Mouse (Mus musculus): ENCODE results near the gene Timm17a. TPM values are rescaled to one million over a fixed set of nuclear protein-coding genes. Genes with fewer than 3 reads are reported as not detected.

Gene Timm17a
- polyA plus RNA-seq, 1 experiment from 2014 or later, result 336 TPM

DNA sequence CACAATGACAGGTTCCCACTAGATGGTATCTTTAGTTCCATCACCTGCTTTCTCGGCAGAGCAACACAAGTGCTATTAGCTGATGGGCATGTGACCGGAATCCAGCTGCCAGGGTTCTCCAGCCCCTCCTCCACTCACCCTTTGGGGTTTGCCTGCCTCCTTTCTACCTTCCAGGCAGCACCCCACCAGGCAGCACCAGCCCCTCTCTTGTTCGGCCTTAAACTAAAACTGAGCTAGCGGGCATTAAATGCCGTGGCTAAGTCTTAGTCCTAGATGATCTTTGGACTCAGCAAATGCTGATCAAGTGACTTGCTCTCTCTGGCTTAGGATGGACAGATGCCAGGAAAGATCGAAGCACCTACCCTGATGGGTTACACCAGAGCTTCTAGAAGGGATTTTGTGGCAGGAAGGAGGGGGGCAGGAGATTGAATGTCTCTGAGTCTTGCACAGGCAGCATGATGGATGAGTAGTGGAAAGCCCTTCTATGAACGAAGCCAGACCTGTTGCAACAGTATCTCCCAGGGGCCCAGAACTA, 9.9 kb upstream of the Timm17a start:
- Histone ChIP-seq H3K36me3 (no peaks in the 10 kb centered on the region), H3K27me3 (ENCODE audit: insufficient read depth, poor library complexity, severe bottlenecking) (peaks cover 13% of the 10 kb centered on the region), H3K27ac (peak overlapping the region; percentile 1; the same call in 1 of the 2 replicates), H3K4me1 (peaks cover 42% of the 10 kb centered on the region), H3K9me3 (no peaks in the 10 kb centered on the region), H3K4me3 (no peak overlapping the region)
- 79% methylated on average over 7 of the region's 7 CpGs for WGBS
- DNase-seq (ENCODE audit: low spot score), result no peak

DNA sequence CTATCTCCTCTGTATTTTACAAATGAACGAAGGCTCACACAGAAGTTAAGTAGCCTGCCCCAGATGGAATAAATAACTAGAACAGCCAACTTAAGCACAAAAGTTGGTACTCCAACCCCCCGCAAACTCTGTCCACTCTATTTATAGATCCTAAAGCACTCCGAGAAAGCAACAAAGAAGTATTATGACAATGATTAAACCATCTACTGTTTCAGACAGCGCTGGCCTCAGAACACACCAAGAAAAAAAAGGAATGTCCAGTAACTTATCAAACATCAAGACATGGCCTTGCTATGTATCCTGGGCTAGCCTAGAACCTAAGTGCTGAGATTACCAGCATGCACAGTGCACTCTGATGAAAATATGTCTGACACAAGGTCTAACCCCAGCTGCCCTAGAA, 1.4 kb downstream of the Timm17a start:
- peak overlapping the region; percentile 87 for H3K4me3 ChIP-seq
- 77% methylated on average over 4 of the region's 4 CpGs for WGBS
- H3K36me3 ChIP-seq, result peaks cover 32% of the 10 kb centered on the region
- DNase-seq (ENCODE audit: low spot score), result no peak
- no peaks in the 10 kb centered on the region for H3K9me3 ChIP-seq
- H3K27ac ChIP-seq, result peak overlapping the region; percentile 98; the same call in 1 of the 2 replicates
- H3K4me1 ChIP-seq, result peaks cover 23% of the 10 kb centered on the region
- no peaks in the 10 kb centered on the region for H3K27me3 ChIP-seq (ENCODE audit: insufficient read depth, poor library complexity, severe bottlenecking)

DNA sequence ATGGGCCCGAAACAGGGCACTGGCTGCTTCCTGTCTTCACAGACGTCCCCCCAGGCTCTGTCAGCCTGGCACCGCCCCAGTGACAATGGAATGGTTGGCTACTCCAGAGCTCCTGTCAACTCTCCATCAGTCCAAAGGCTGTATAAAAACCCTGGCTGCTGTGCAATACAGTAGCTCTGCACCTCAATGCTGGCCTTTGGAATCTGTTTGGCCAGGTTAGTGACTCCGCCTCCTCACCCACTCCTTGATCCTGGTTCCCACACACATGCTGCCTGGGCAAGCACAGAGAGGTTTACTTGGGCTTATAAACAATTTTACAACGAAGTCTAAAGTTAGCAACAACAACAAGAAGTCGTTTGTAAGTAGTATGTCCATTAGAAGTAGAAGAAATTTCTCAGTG, 2.2 kb downstream of the Timm17a start:
- Histone ChIP-seq H3K36me3 (peaks cover 41% of the 10 kb centered on the region), H3K9me3 (no peaks in the 10 kb centered on the region), H3K4me1 (peaks cover 23% of the 10 kb centered on the region), H3K4me3 (no peak overlapping the region), H3K27ac (no peak overlapping the region), H3K27me3 (ENCODE audit: insufficient read depth, poor library complexity, severe bottlenecking) (no peaks in the 10 kb centered on the region)
- no peak for DNase-seq (ENCODE audit: low spot score)
- WGBS, result 71% methylated on average over 6 of the region's 6 CpGs

GRCm38 (mm10) chr1:135290908-135291307, 22.7 kb downstream of the Timm17a start:
- WGBS, result 84% methylated on average over 5 of the region's 5 CpGs
- H3K27ac ChIP-seq, result no peak overlapping the region
- H3K36me3 ChIP-seq, result peaks cover 27% of the 10 kb centered on the region

GRCm38 (mm10) chr1:135286311-135286710, 27.3 kb downstream of the Timm17a start:
- no peak for DNase-seq (ENCODE audit: low spot score)
- WGBS, result 36% methylated on average over 2 of the region's 2 CpGs
- Histone ChIP-seq H3K9me3 (no peaks in the 10 kb centered on the region), H3K27ac (no peak overlapping the region), H3K4me3 (no peak overlapping the region), H3K4me1 (peaks cover 14% of the 10 kb centered on the region), H3K36me3 (no peaks in the 10 kb centered on the region), H3K27me3 (ENCODE audit: insufficient read depth, poor library complexity, severe bottlenecking) (no peaks in the 10 kb centered on the region)

More at GRCm38 (mm10) chr1:135290908-135291307, 22.7 kb downstream of the Timm17a start:
- Histone ChIP-seq H3K27me3 (ENCODE audit: insufficient read depth, poor library complexity, severe bottlenecking) (no peaks in the 10 kb centered on the region), H3K9me3 (no peaks in the 10 kb centered on the region), H3K4me1 (peaks cover 5% of the 10 kb centered on the region; the same call in 1 of the 2 replicates), H3K4me3 (no peak overlapping the region)
- no peak for DNase-seq (ENCODE audit: low spot score)

- under 1% methylated on average over 39 of the region's 39 CpGs for WGBS
- no peaks in the 10 kb centered on the region for H3K9me3 ChIP-seq
- peaks cover 14% of the 10 kb centered on the region for H3K4me1 ChIP-seq
- H3K4me3 ChIP-seq, result peak within 1 kb of the TSS; percentile 87
- peak within 1 kb of the TSS; percentile 92 for H3K27ac ChIP-seq
- peaks cover 8% of the 10 kb centered on the region; the same call in 1 of the 2 replicates for H3K36me3 ChIP-seq
- no peaks in the 10 kb centered on the region for H3K27me3 ChIP-seq (ENCODE audit: insufficient read depth, poor library complexity, severe bottlenecking)
- peak; percentile 85 for DNase-seq (ENCODE audit: low spot score)
Measured at GRCm38 (mm10) chr1:135283826-135284291, 29.7 kb downstream of the Timm17a start, which contains the start of gene Rnpep. TSS of gene Rnpep (minus strand) at chr1:135284084.

- DNase-seq (ENCODE audit: low spot score), result peak; percentile 78
- WGBS, result under 1% methylated on average over 48 of the region's 48 CpGs
- peaks cover 14% of the 10 kb centered on the region for H3K4me1 ChIP-seq
- peaks cover 13% of the 10 kb centered on the region; the same call in 1 of the 2 replicates for H3K36me3 ChIP-seq
- H3K9me3 ChIP-seq, result no peaks in the 10 kb centered on the region
- H3K27me3 ChIP-seq (ENCODE audit: insufficient read depth, poor library complexity, severe bottlenecking), result no peaks in the 10 kb centered on the region
- peak overlapping the region; percentile 87 for H3K4me3 ChIP-seq
- peak overlapping the region; percentile 92 for H3K27ac ChIP-seq
Measured at GRCm38 (mm10) chr1:135283287-135283825, 30.2 kb downstream of the Timm17a start.

GRCm38 (mm10) chr1:135282536-135283286, 30.9 kb downstream of the Timm17a start:
- peaks cover 14% of the 10 kb centered on the region for H3K4me1 ChIP-seq
- H3K4me3 ChIP-seq, result peak overlapping the region; percentile 87
- 33% methylated on average over 13 of the region's 13 CpGs for WGBS
- H3K9me3 ChIP-seq, result no peaks in the 10 kb centered on the region
- H3K36me3 ChIP-seq, result peaks cover 20% of the 10 kb centered on the region
- H3K27ac ChIP-seq, result peak overlapping the region; percentile 92
- DNase-seq (ENCODE audit: low spot score), result no peak
- no peaks in the 10 kb centered on the region for H3K27me3 ChIP-seq (ENCODE audit: insufficient read depth, poor library complexity, severe bottlenecking)

- H3K4me1 ChIP-seq, result peaks cover 14% of the 10 kb centered on the region
- H3K36me3 ChIP-seq, result peaks cover 27% of the 10 kb centered on the region
- no peak overlapping the region for H3K4me3 ChIP-seq
- H3K27me3 ChIP-seq (ENCODE audit: insufficient read depth, poor library complexity, severe bottlenecking), result no peaks in the 10 kb centered on the region
- no peak overlapping the region for H3K27ac ChIP-seq
- DNase-seq (ENCODE audit: low spot score), result no peak
- 93% methylated on average over 17 of the region's 17 CpGs for WGBS
- no peaks in the 10 kb centered on the region for H3K9me3 ChIP-seq
Measured at GRCm38 (mm10) chr1:135281841-135282240, 31.7 kb downstream of the Timm17a start.

GRCm38 (mm10) chr1:135280646-135281045, 32.9 kb downstream of the Timm17a start:
- WGBS, result 84% methylated on average over 9 of the region's 9 CpGs
- no peak overlapping the region for H3K27ac ChIP-seq
- H3K9me3 ChIP-seq, result no peaks in the 10 kb centered on the region
- H3K4me3 ChIP-seq, result no peak overlapping the region
- H3K4me1 ChIP-seq, result peaks cover 9% of the 10 kb centered on the region
- DNase-seq (ENCODE audit: low spot score), result no peak
- peaks cover 37% of the 10 kb centered on the region for H3K36me3 ChIP-seq
- no peaks in the 10 kb centered on the region for H3K27me3 ChIP-seq (ENCODE audit: insufficient read depth, poor library complexity, severe bottlenecking)

- Histone ChIP-seq H3K9me3 (no peaks in the 10 kb centered on the region), H3K27me3 (ENCODE audit: insufficient read depth, poor library complexity, severe bottlenecking) (no peaks in the 10 kb centered on the region), H3K27ac (no peak overlapping the region), H3K4me3 (no peak overlapping the region), H3K36me3 (peaks cover 72% of the 10 kb centered on the region), H3K4me1 (no peaks in the 10 kb centered on the region)
- DNase-seq (ENCODE audit: low spot score), result no peak
- WGBS, result 88% methylated on average over 9 of the region's 9 CpGs
Measured at GRCm38 (mm10) chr1:135271371-135271770, 42.2 kb downstream of the Timm17a start.

DNA sequence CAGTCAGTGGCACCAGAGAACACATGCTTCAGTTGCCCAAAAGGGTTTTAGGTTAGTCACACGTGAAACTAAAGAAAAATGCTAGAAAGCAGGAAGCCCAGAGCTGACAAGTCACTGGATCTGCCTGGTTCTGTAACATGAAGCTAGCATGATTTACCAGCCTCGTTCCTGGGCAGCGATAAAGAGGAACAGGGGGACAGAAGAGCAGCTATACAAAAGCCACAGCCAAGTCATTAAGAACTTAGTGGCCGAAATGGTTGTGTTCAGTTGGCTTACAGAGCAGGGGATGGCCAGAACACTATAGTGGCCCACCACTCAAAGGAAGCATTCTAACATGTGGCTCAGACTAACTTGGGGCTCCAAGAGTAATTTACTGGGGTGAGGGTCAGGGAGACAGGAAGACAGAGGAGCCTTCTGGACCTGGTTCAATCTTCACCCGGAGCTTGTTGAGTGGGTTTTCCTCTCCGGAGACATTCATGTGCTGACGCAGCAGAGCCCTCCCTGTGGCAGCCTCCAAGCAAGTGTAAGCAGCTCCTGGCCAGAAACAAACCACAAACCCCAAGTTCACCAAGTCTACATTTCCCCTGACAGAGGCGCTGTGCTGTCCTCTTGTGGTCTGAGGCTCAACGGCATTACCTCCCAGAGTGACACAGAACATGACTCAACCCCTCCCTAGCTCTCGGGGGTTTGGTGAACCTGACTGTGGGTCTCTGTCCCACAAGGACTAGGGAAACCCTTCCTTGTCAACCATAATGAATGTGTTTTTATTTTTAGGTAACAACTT, 45.7 kb downstream of the Timm17a start:
- H3K27ac ChIP-seq, result no peak overlapping the region
- H3K36me3 ChIP-seq, result peaks cover 79% of the 10 kb centered on the region
- 85% methylated on average over 10 of the region's 10 CpGs for WGBS
- no peak for DNase-seq (ENCODE audit: low spot score)
- no peaks in the 10 kb centered on the region for H3K4me1 ChIP-seq
- no peaks in the 10 kb centered on the region for H3K9me3 ChIP-seq
- H3K4me3 ChIP-seq, result no peak overlapping the region
- no peaks in the 10 kb centered on the region for H3K27me3 ChIP-seq (ENCODE audit: insufficient read depth, poor library complexity, severe bottlenecking)
